Mouse (Mus musculus): ENCODE measurements around the gene Txndc2. TPM values are rescaled to one million over a fixed set of nuclear protein-coding genes. Genes with fewer than 3 reads are reported as not detected.
"Not testable (repeated sequence)": the region's sequence is repeated elsewhere in the genome, so short reads cannot be mapped to it uniquely, and the experiment has no call there.

The Txndc2 gene
- polyA plus RNA-seq, 1 experiment from 2014 or later: not detected

GRCm38 (mm10) chr17:65649175-65649493 is 7.2 kb upstream of the Txndc2 start:
- no peak overlapping the region for H3K4me3 ChIP-seq
- no peak for ATAC-seq (ENCODE audit: borderline replicate concordance, extremely low read depth, low FRiP score, low TSS enrichment)

GRCm38 (mm10) chr17:65648371-65649174 is 6.6 kb upstream of the Txndc2 start:
- Histone ChIP-seq H3K4me1 (no peaks in the 10 kb centered on the region), H3K27me3 (no peaks in the 10 kb centered on the region), H3K9ac (no peak overlapping the region), H3K9me3 (no peaks in the 10 kb centered on the region), H3K4me3 (no peak overlapping the region), H3K27ac (no peak overlapping the region), H3K4me2 (no peak overlapping the region), H3K36me3 (no peaks in the 10 kb centered on the region)
- ATAC-seq (ENCODE audit: borderline replicate concordance, extremely low read depth, low FRiP score, low TSS enrichment): peak; percentile 56; the same call in 1 of the 2 replicates
- WGBS: 80% methylated on average over 9 of the region's 9 CpGs

More at GRCm38 (mm10) chr17:65649175-65649493, 7.2 kb upstream of the Txndc2 start:
- H3K27ac ChIP-seq: no peak overlapping the region
- 81% methylated on average over 2 of the region's 2 CpGs for WGBS
- H3K36me3 ChIP-seq: no peaks in the 10 kb centered on the region
- H3K4me1 ChIP-seq: no peaks in the 10 kb centered on the region
- no peaks in the 10 kb centered on the region for H3K9me3 ChIP-seq
- no peak overlapping the region for H3K9ac ChIP-seq
- H3K4me2 ChIP-seq: no peak overlapping the region
- H3K27me3 ChIP-seq: no peaks in the 10 kb centered on the region

GRCm38 (mm10) chr17:65647961-65648360 is 6.0 kb upstream of the Txndc2 start:
- H3K4me3 ChIP-seq: no peak overlapping the region
- ATAC-seq (ENCODE audit: borderline replicate concordance, extremely low read depth, low FRiP score, low TSS enrichment): no peak
- H3K27ac ChIP-seq: no peak overlapping the region
- H3K27me3 ChIP-seq: no peaks in the 10 kb centered on the region
- H3K9me3 ChIP-seq: no peaks in the 10 kb centered on the region
- no peaks in the 10 kb centered on the region for H3K36me3 ChIP-seq
- no peak overlapping the region for H3K9ac ChIP-seq
- no peaks in the 10 kb centered on the region for H3K4me1 ChIP-seq
- WGBS: 58% methylated on average over 5 of the region's 5 CpGs
- H3K4me2 ChIP-seq: no peak overlapping the region

GRCm38 (mm10) chr17:65647226-65647625 is 5.3 kb upstream of the Txndc2 start:
- Histone ChIP-seq H3K27me3 (no peaks in the 10 kb centered on the region), H3K9me3 (no peaks in the 10 kb centered on the region), H3K4me2 (no peak overlapping the region), H3K27ac (no peak overlapping the region), H3K36me3 (no peaks in the 10 kb centered on the region), H3K4me3 (no peak overlapping the region), H3K4me1 (0 out of 2 replicates have a peak, but pooled peaks cover 4% of the 10 kb centered on the region), H3K9ac (no peak overlapping the region)
- no peak for ATAC-seq (ENCODE audit: borderline replicate concordance, extremely low read depth, low FRiP score, low TSS enrichment)
- WGBS: 62% methylated on average over 6 of the region's 6 CpGs

- no peaks in the 10 kb centered on the region for H3K9me3 ChIP-seq
- 65% methylated on average over 5 of the region's 5 CpGs for WGBS
- no peak for ATAC-seq (ENCODE audit: borderline replicate concordance, extremely low read depth, low FRiP score, low TSS enrichment)
- no peaks in the 10 kb centered on the region for H3K36me3 ChIP-seq
- H3K9ac ChIP-seq: no peak overlapping the region
- H3K27me3 ChIP-seq: no peaks in the 10 kb centered on the region
- peak overlapping the region; percentile 93 for H3K27ac ChIP-seq
- 0 out of 2 replicates have a peak, but pooled peaks cover 4% of the 10 kb centered on the region for H3K4me1 ChIP-seq
- H3K4me2 ChIP-seq: peak overlapping the region; percentile 21; the same call in 1 of the 2 replicates
- no peak overlapping the region for H3K4me3 ChIP-seq
Measured at GRCm38 (mm10) chr17:65643579-65643978, 1.6 kb upstream of the Txndc2 start.

GRCm38 (mm10) chr17:65643051-65643521 is 1.1 kb upstream of the Txndc2 start:
- peak; percentile 69 for ATAC-seq (ENCODE audit: borderline replicate concordance, extremely low read depth, low FRiP score, low TSS enrichment)
- no peaks in the 10 kb centered on the region for H3K9me3 ChIP-seq
- no peak overlapping the region for H3K4me3 ChIP-seq
- no peaks in the 10 kb centered on the region for H3K36me3 ChIP-seq
- 0 out of 2 replicates have a peak, but pooled peaks cover 4% of the 10 kb centered on the region for H3K4me1 ChIP-seq
- H3K4me2 ChIP-seq: peak overlapping the region; percentile 21; the same call in 1 of the 2 replicates
- H3K9ac ChIP-seq: no peak overlapping the region
- H3K27me3 ChIP-seq: no peaks in the 10 kb centered on the region
- WGBS: 37% methylated on average over 10 of the region's 10 CpGs
- peak overlapping the region; percentile 93 for H3K27ac ChIP-seq

GRCm38 (mm10) chr17:65642578-65642991 is 617 bp upstream of the Txndc2 start:
- no peak overlapping the region for H3K9ac ChIP-seq
- 73% methylated on average over 5 of the region's 5 CpGs for WGBS
- H3K9me3 ChIP-seq: no peaks in the 10 kb centered on the region
- no peaks in the 10 kb centered on the region for H3K36me3 ChIP-seq
- peak overlapping the region; percentile 93 for H3K27ac ChIP-seq
- H3K27me3 ChIP-seq: no peaks in the 10 kb centered on the region
- no peak for ATAC-seq (ENCODE audit: borderline replicate concordance, extremely low read depth, low FRiP score, low TSS enrichment)
- 0 out of 2 replicates have a peak, but pooled peaks cover 4% of the 10 kb centered on the region for H3K4me1 ChIP-seq
- peak overlapping the region; percentile 21; the same call in 1 of the 2 replicates for H3K4me2 ChIP-seq
- no peak overlapping the region for H3K4me3 ChIP-seq

GRCm38 (mm10) chr17:65639144-65639543 is 2.8 kb downstream of the Txndc2 start:
- no peak for ATAC-seq (ENCODE audit: borderline replicate concordance, extremely low read depth, low FRiP score, low TSS enrichment)
- Histone ChIP-seq H3K27me3 (no peaks in the 10 kb centered on the region), H3K27ac (no peak overlapping the region), H3K36me3 (no peaks in the 10 kb centered on the region), H3K4me3 (no peak overlapping the region), H3K9ac (no peak overlapping the region), H3K4me2 (no peak overlapping the region), H3K9me3 (no peaks in the 10 kb centered on the region), H3K4me1 (0 out of 2 replicates have a peak, but pooled peaks cover 4% of the 10 kb centered on the region)
- WGBS: 89% methylated on average over 1 of the region's 1 CpGs

- Histone ChIP-seq H3K4me3 (no peak overlapping the region), H3K27ac (no peak overlapping the region), H3K4me1 (no peaks in the 10 kb centered on the region), H3K27me3 (no peaks in the 10 kb centered on the region), H3K36me3 (no peaks in the 10 kb centered on the region), H3K4me2 (no peak overlapping the region), H3K9me3 (no peaks in the 10 kb centered on the region), H3K9ac (no peak overlapping the region)
- WGBS: 60% methylated on average over 14 of the region's 14 CpGs
- no peak for ATAC-seq (ENCODE audit: borderline replicate concordance, extremely low read depth, low FRiP score, low TSS enrichment)
Measured at GRCm38 (mm10) chr17:65635715-65636360, 6.1 kb downstream of the Txndc2 start.

GRCm38 (mm10) chr17:65629943-65630342 is 12.0 kb downstream of the Txndc2 start:
- no peak for ATAC-seq (ENCODE audit: borderline replicate concordance, extremely low read depth, low FRiP score, low TSS enrichment)
- 77% methylated on average over 6 of the region's 6 CpGs for WGBS
- Histone ChIP-seq H3K4me2 (no peak overlapping the region), H3K27me3 (no peaks in the 10 kb centered on the region), H3K4me3 (no peak overlapping the region), H3K36me3 (no peaks in the 10 kb centered on the region), H3K27ac (no peak overlapping the region), H3K9me3 (no peaks in the 10 kb centered on the region), H3K4me1 (no peaks in the 10 kb centered on the region), H3K9ac (no peak overlapping the region)

GRCm38 (mm10) chr17:65628823-65629532 is 13.0 kb downstream of the Txndc2 start:
- H3K27me3 ChIP-seq; H3K4me1 ChIP-seq; H3K27ac ChIP-seq; ATAC-seq (ENCODE audit: borderline replicate concordance, extremely low read depth, low FRiP score, low TSS enrichment); H3K4me3 ChIP-seq; H3K9ac ChIP-seq; H3K9me3 ChIP-seq; H3K36me3 ChIP-seq; H3K4me2 ChIP-seq: not testable (repeated sequence)
- 59% methylated on average over 13 of the region's 13 CpGs for WGBS
